Mouse (Mus musculus) megakaryocyte, embryonic 14.5 days (primary cell): ENCODE results near the gene Ostn.

ENCODE experiments used
- FLI1 ChIP-seq: IDR thresholded peaks from 2 replicates; pipeline ENCODE4 v1.6.1; 2012; ENCODE audit warnings: low read length, inconsistent platforms, mixed read lengths
- GATA1 ChIP-seq: IDR thresholded peaks from 3 replicates; pipeline ENCODE4 v1.6.1; 2012; ENCODE audit warnings: mixed read lengths, low read length, inconsistent platforms, borderline replicate concordance

DNA sequence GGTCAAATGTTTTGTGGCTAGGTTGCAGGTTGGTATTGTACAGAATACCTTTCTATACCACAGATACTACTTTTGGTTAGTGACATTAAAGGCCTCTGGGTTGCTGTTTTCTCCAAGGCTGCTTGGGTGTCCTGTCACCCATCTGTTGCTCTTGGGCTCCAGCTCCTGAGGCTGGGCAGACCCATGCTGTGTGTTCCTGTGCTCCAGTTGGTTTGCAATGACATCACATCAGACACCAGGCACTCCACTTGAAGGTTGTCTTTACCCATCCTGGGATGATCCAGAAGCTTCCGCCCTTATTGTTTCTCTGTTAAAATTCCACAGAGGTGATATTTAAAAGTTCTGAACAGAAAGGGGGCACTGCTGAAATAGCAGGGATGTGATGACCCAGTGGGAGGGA, 89.7 kb downstream of the Ostn start:
- TF ChIP-seq GATA1 (no peak), FLI1 (no peak)
